Mouse (Mus musculus): ENCODE data around the gene Tfeb. TPM values are rescaled to one million over a fixed set of nuclear protein-coding genes. Genes with fewer than 3 reads are reported as not detected.

Gene Tfeb
- polyA plus RNA-seq, 1 experiment from 2014 or later, result 9.3 TPM

DNA sequence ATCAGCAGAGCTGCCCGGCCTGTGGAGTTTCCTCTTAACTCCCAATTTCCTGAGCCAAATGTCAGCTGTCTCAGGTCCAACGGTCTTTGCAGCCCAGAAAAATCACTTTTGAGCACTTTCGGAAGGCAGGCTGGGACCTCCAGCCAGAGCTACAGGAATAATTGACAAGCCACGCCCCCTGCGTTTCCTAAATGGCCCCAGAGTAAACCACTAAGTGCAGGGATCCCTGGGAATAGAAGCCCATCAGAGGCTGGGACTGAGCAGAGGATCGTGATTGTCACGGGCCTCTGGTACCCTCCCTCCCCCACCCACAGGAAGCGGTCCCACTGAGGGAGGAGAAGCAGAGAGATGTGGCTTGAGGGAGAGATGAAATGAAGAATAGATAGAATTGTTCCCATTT is 66.0 kb downstream of the Tfeb start:
- ATAC-seq (ENCODE audit: insufficient read depth), result no peak
- Histone ChIP-seq H3K27me3 (ENCODE audit: insufficient read depth, low read length) (no peaks in the 10 kb centered on the region), H3K4me3 (ENCODE audit: low read depth, low read length) (no peak overlapping the region), H3K9me3 (ENCODE audit: low read depth, low read length) (no peaks in the 10 kb centered on the region), H3K36me3 (ENCODE audit: insufficient read depth) (no peaks in the 10 kb centered on the region), H3K4me1 (ENCODE audit: insufficient read depth) (peaks cover 29% of the 10 kb centered on the region), H3K9ac (no peak overlapping the region), H3K4me2 (no peak overlapping the region), H3K27ac (ENCODE audit: low read depth) (peak overlapping the region; percentile 42; the same call in 1 of the 2 replicates)
- WGBS, result 13% methylated on average over 8 of the region's 8 CpGs
- peak; percentile 76 for DNase-seq
- TF ChIP-seq CTCF (IDR thresholded peaks at IDR 0.05; ENCODE audit: low read depth), result no peak

GRCm38 (mm10) chr17:47803662-47804061 is 66.8 kb downstream of the Tfeb start:
- no peak overlapping the region for H3K9ac ChIP-seq
- no peaks in the 10 kb centered on the region for H3K36me3 ChIP-seq (ENCODE audit: insufficient read depth)
- no peaks in the 10 kb centered on the region for H3K27me3 ChIP-seq (ENCODE audit: insufficient read depth, low read length)
- H3K4me3 ChIP-seq (ENCODE audit: low read depth, low read length), result no peak overlapping the region
- H3K27ac ChIP-seq (ENCODE audit: low read depth), result no peak overlapping the region
- peak; percentile 23; the same call in 1 of the 2 replicates for TF ChIP-seq CTCF (IDR thresholded peaks at IDR 0.05; ENCODE audit: low read depth)
- H3K4me1 ChIP-seq (ENCODE audit: insufficient read depth), result peaks cover 29% of the 10 kb centered on the region
- WGBS, result 91% methylated on average over 4 of the region's 4 CpGs
- no peak overlapping the region for H3K4me2 ChIP-seq
- DNase-seq, result no peak
- H3K9me3 ChIP-seq (ENCODE audit: low read depth, low read length), result no peaks in the 10 kb centered on the region
- ATAC-seq (ENCODE audit: insufficient read depth), result no peak

DNA sequence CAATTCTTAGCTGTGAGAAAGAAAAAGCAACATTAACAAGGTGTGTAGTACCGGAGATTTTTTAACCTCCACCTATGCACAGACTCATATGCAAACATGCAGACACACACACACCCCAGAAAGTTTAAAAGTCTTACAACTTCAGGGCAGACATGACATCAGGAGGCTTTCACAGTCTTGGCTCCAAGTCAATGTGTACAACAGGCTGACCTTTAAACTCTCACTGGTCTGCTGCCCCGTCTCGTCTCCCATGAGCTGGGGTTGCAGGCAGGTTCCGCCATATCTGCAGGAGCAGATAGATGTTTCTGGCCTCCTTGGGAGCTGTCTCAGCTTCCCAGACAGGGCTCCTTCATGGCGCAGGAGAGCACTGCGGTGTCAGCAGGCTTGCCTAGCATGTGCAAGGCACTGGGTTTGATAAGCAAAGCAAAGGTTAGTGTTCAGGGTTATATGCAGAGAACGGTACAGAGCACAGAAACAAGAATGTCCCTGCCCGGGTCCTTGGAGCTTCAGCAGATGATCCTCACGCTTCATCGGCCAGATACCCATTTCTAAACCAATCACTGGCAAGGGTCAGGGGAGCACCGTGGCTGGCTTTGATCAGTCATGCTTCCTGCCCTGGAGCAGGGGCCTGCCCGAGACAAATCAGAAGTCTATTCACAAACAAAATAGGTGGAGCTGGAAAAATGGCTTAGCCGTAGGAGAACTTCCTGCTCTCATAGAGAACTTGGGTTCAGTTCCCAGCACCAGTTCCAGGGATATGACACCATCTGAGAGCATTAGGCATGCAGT is 68.4 kb downstream of the Tfeb start:
- no peaks in the 10 kb centered on the region for H3K27me3 ChIP-seq (ENCODE audit: insufficient read depth, low read length)
- H3K4me3 ChIP-seq (ENCODE audit: low read depth, low read length), result no peak overlapping the region
- DNase-seq, result peak; percentile 66
- no peak for TF ChIP-seq CTCF (IDR thresholded peaks at IDR 0.05; ENCODE audit: low read depth)
- no peaks in the 10 kb centered on the region for H3K9me3 ChIP-seq (ENCODE audit: low read depth, low read length)
- H3K9ac ChIP-seq, result no peak overlapping the region
- peak; percentile 18; the same call in 1 of the 2 replicates for ATAC-seq (ENCODE audit: insufficient read depth)
- H3K4me1 ChIP-seq (ENCODE audit: insufficient read depth), result peaks cover 29% of the 10 kb centered on the region
- no peak overlapping the region for H3K4me2 ChIP-seq
- 39% methylated on average over 13 of the region's 13 CpGs for WGBS
- H3K27ac ChIP-seq (ENCODE audit: low read depth), result peak overlapping the region; percentile 87
- no peaks in the 10 kb centered on the region for H3K36me3 ChIP-seq (ENCODE audit: insufficient read depth)

DNA sequence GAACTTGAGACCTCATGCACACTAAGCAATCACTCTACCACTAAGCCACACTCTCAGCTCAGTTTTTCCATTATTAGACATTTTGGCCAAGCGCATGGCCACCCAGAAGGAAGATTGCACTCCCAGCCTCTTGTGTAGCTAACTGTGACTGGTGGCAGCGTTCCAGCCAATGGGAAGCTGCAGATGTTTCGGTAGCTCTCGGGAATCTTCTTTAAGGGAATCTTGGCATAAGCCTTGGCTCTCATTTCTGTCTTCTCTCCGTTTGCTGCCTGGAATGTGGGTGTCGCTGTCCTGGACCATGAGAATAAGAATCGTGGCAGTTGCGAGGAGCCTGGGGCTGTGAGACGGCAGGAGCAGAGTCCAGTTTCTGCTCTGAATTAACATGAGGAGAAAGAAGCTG is 69.4 kb downstream of the Tfeb start:
- DNase-seq (peak; percentile 98), ATAC-seq (ENCODE audit: insufficient read depth) (peak; percentile 78)
- WGBS, result 31% methylated on average over 9 of the region's 9 CpGs
- H3K4me1 ChIP-seq (ENCODE audit: insufficient read depth), result peaks cover 29% of the 10 kb centered on the region
- no peaks in the 10 kb centered on the region for H3K27me3 ChIP-seq (ENCODE audit: insufficient read depth, low read length)
- H3K9ac ChIP-seq, result no peak overlapping the region
- peak; percentile 16; the same call in 1 of the 2 replicates for TF ChIP-seq CTCF (IDR thresholded peaks at IDR 0.05; ENCODE audit: low read depth)
- 0 out of 2 replicates have a peak overlapping the region, but pooled peaks have one; percentile 10 for H3K4me2 ChIP-seq
- no peak overlapping the region for H3K4me3 ChIP-seq (ENCODE audit: low read depth, low read length)
- peak overlapping the region; percentile 87 for H3K27ac ChIP-seq (ENCODE audit: low read depth)
- no peaks in the 10 kb centered on the region for H3K9me3 ChIP-seq (ENCODE audit: low read depth, low read length)
- no peaks in the 10 kb centered on the region for H3K36me3 ChIP-seq (ENCODE audit: insufficient read depth)

GRCm38 (mm10) chr17:47811265-47811800 is 74.5 kb downstream of the Tfeb start:
- Histone ChIP-seq H3K9ac (no peak overlapping the region), H3K27me3 (ENCODE audit: insufficient read depth, low read length) (no peaks in the 10 kb centered on the region), H3K4me3 (ENCODE audit: low read depth, low read length) (no peak overlapping the region), H3K27ac (ENCODE audit: low read depth) (no peak overlapping the region), H3K4me2 (no peak overlapping the region), H3K36me3 (ENCODE audit: insufficient read depth) (peaks cover 23% of the 10 kb centered on the region), H3K9me3 (ENCODE audit: low read depth, low read length) (no peaks in the 10 kb centered on the region), H3K4me1 (ENCODE audit: insufficient read depth) (peaks cover 24% of the 10 kb centered on the region; the same call in 1 of the 2 replicates)
- DNase-seq, result no peak
- 65% methylated on average over 15 of the region's 15 CpGs for WGBS
- ATAC-seq (ENCODE audit: insufficient read depth), result no peak
- TF ChIP-seq CTCF (IDR thresholded peaks at IDR 0.05; ENCODE audit: low read depth), result no peak

DNA sequence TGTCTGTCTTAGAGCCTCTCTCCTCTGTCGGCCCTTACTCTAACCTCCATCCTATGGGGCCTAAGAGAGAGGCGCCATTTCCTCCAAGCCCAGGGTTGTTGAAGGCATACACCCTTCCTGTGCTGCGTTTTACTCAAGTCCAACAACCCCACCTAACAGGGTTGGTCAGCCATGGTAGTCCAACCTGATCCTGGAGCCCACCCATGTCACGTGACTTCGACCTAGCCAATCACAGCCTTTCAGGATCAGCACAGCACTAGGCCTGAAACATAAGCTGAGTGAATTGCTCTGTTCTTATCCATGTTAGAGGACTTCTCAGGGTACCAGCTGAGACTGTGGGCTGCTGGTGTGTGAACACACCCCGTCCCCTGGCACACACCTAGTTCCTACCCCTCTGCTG is 75.4 kb downstream of the Tfeb start:
- Histone ChIP-seq H3K27me3 (ENCODE audit: insufficient read depth, low read length) (no peaks in the 10 kb centered on the region), H3K27ac (ENCODE audit: low read depth) (no peak overlapping the region), H3K36me3 (ENCODE audit: insufficient read depth) (peaks cover 29% of the 10 kb centered on the region), H3K9ac (no peak overlapping the region), H3K4me2 (no peak overlapping the region), H3K4me3 (ENCODE audit: low read depth, low read length) (no peak overlapping the region), H3K4me1 (ENCODE audit: insufficient read depth) (peaks cover 18% of the 10 kb centered on the region; the same call in 1 of the 2 replicates), H3K9me3 (ENCODE audit: low read depth, low read length) (no peaks in the 10 kb centered on the region)
- ATAC-seq (ENCODE audit: insufficient read depth), result no peak
- TF ChIP-seq CTCF (IDR thresholded peaks at IDR 0.05; ENCODE audit: low read depth), result no peak
- no peak for DNase-seq
- WGBS, result 88% methylated on average over 6 of the region's 6 CpGs

DNA sequence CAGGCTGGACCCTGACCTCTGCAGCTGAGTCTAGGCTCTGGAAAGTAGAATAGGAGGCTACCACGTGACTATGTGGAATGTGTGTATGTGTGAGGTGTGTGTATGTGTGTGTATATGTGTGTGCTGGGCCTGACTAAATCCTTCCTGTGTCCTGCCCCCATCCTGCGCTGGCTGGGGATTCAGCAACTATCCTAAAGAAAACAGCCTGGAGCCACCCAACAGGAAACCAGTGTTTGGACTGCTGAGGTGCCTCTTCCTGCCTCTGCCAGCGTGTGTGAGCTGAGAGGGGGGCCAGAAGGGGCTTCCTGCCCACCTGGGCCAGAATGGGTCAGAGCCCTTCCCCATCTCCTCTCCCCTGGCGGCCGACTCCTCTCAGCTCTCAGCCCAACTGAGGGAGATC is 76.8 kb downstream of the Tfeb start:
- Histone ChIP-seq H3K4me2 (no peak overlapping the region), H3K4me1 (ENCODE audit: insufficient read depth) (peaks cover 18% of the 10 kb centered on the region; the same call in 1 of the 2 replicates), H3K4me3 (ENCODE audit: low read depth, low read length) (no peak overlapping the region), H3K9me3 (ENCODE audit: low read depth, low read length) (no peaks in the 10 kb centered on the region), H3K36me3 (ENCODE audit: insufficient read depth) (peaks cover 43% of the 10 kb centered on the region), H3K9ac (no peak overlapping the region), H3K27me3 (ENCODE audit: insufficient read depth, low read length) (no peaks in the 10 kb centered on the region), H3K27ac (ENCODE audit: low read depth) (peak overlapping the region; percentile 67)
- DNase-seq (peak; percentile 66), ATAC-seq (ENCODE audit: insufficient read depth) (peak; percentile 73)
- 34% methylated on average over 5 of the region's 5 CpGs for WGBS
- TF ChIP-seq CTCF (IDR thresholded peaks at IDR 0.05; ENCODE audit: low read depth), result peak; percentile 9; the same call in 1 of the 2 replicates
